Mouse (Mus musculus) spleen, postnatal 36 days (tissue): ENCODE results near the gene Id4.

Experiments
- DNase-seq, 2 experiments: peaks; one replicate each; pipeline ENCODE4 v3.0.0; 2022; ENCODE audit warnings: low spot score in 2 of 2, mixed read lengths in 1 of 2

Id4 gene

DNA sequence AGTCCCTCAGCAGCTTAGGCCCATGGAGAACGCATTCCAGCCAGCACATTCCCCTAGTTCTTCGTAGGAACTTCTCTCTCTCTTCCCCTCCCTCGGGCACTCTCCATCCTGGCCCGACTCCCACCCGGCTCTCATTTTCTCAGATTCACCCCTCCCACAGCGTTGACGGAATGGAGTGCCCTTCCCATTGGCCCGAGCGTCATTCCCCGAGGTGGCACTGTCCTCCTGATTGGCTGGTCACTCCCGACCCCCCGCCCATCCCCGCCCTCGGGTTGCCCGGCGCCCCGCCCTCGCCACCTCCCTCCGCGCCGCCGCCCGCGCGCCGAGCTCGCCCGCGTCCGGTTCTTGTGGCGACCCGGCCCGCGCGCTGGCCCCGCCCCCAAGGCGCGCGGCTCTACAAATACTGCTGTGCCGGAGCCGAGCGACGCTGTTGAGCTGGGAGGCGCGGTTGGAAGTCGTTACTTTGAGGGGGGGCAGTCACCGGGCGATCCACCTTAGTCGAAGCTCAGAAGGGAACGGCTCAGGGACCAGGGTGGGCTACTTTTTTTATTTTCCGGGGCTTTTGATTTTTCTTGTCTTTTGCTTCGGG, at the start of gene Id4:
TSS of gene Id4 (plus strand) at position 539 of the 589 bp plus-strand sequence.
- DNase-seq, result peak; percentile 32 to 35

DNA sequence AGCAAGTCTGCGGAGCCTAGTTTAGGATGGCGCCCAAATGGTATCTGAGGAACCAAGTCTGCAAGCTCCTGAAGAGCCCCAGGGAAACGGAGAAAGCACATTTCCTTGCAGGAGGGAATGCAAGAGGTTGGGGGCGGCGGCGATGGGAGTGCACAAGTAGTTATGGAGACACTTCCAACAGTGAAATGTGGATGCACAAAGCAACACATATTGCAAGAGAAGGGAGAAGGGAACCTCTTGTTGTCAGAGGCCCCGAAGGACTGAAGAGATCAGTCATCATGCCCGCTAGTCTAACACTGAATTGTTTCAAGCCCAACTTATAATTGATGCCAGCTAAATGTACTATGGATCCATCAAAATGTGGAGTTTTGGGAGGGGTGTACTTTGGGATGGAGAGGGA, 33.9 kb upstream of the Id4 start:
- DNase-seq, result no peak

DNA sequence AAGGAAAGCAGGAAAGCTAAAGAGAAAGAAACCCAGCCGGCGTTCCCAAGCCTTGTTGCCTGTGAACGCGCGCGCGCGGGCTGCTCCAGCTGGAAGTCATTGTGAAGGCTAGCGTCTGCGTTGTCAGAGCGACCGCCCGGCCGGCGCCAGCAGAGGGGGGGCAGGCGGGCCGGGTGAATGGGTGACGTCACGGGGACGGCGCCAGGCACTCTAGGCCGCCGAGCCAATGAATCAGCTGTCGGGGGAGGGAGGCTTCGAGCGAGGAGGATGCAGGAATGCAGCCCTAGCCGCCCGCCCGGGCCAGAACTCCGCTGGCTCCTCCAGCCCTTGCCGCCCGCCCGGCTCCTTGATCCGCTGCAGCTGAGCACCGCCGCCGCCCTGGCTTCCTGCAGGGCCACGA, 33.3 kb upstream of the Id4 start:
- peak; percentile 38 to 50 for DNase-seq

DNA sequence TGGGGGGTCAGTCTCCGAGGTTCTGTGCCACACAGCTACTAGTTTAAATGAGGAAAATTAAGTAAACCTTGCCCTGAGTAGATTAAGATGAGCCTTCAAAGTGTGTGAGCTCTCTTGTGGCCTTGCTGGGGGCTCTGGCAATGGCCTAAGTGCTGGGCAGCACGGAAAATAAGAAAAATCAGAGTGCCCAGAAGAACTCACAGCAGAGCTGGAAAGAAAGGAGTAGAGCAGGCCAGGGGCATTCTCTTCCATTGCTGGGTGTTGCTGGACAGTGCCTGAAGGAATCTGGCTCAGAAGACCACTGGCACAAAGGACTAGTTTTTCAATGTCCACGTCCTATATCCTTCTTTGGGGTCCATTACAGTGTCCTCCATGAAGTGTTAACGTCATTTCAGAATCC, 32.9 kb upstream of the Id4 start:
- no peak for DNase-seq

DNA sequence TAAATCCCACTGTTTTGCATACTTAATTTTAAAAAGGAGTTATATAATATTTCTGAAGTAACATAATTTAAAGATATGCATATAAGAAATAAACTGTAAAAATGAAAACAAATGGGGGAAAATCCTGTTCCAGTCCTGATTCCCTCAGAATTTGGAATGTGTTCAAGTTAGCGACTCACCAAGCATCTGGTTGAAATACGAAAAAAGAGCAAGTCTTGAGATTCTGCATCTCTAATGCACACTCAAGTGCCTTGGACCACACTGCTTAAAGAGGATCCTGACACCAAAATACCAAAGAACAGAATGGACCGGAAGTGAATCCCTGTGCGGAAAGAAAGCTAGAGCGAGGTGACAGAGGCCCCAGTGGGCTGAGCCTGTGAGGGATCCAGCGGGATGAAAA, 30.0 kb upstream of the Id4 start:
- no peak for DNase-seq

DNA sequence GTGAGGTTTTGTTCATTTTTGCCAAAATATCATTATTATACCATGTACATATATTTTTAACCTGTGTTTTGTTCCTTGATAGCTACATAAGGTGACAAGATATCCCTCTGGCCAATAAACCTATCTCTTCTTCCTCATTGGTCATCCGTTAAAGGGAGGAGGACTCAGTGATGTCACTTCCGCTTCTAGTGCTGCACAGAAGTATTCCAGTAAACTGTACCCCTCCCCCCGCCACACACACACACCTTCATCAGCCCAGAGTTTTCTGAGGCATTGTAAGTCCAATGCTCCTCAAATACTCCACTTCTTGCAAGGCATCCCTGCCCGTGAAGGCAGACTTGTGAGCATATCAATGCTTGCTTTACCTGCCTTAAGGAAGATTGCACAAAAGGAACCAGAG, 24.6 kb upstream of the Id4 start:
- DNase-seq, result no peak

DNA sequence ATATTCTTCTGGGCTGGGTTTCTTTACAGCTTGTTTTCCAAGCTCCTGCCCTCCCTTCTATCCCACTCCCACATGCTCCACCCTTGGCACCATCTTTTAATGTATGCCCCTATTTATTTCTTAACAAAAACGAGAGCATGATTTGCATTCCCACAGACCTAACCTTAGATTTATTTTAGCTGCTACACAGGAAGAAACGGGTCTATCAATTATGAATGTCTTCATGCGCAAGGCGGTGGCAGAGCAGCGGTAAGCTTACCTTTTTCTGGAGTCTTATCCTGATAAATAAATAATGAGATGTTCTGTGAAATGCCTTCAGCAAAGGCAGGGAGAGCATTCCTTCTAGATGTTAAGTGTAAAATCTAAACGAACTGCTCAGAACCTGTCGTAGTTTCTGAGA, 24.2 kb upstream of the Id4 start:
- DNase-seq, result no peak

DNA sequence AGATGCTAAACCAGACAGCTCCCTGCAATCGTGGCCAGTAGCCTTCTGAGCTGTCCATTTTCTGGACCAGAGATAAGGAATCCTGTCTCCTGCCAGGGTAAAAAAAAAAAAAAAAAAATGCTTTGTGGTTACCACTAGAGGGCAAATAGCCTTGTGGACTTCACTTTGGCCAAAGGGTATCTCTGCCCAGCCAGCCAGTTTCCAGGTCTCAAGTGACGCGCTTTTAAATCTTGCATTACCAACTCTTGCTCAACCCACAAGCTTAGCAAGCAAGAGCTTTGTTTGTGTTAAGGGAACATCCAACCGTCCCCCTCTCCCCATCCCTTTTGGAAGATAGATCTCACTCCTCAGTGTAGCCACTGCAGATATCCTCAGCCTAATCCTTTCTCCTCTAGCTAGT, 23.5 kb upstream of the Id4 start:
- DNase-seq, result no peak

DNA sequence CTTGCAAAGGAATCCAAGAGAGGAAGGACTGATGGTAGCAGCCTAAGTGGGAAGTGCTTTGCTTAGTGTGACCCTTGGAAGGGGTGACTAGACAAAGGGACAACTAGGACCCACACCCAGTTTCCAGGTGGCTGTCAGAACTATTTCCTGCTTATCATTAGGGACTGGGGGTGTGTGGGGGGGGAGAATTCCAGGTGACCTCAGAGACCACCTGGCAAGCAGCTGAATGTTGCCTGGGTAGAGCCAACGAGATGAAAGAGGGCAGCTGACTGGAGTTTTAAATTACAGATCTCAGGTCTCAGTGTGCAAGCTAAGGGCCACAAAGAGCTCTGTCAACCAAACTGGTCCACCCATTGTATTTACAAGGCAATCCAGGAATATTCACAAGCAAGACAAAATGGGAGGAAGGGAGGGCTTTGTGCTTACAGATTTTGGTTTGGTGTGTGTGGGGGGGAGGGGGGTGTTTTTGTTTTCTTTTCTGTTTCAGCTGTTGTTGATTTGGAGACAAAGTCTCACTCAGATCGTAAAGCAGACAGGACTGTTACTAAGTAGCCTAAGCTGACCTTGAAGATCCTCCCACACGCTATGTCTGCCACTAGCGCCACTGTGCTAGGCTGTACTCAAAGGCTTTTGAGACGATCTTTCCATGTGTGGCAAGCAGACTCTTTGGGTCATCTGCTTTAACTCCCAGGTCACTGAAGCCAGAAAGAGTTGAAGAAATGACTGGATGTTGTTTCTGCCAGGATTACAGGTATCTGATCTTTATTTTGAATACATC, 15.6 kb upstream of the Id4 start:
- no peak for DNase-seq

DNA sequence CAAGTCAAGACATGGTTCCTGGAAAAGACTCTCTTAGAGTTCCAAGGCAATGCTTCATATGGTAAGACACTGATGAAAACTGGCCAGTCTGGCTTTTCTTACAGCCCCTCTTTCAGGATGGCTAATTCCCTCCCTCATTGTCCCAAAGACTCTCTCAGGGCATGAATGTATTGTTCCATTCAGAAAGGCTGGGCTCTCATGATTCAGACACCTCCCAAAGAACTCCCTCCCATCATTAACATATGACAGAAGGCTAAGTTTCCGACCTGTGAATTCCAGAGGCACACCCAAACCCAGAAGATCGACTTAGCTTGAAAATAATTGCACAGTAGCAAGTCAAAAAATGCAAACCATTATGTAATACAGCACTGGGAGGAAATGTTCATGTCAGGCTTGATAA, 8.5 kb upstream of the Id4 start:
- no peak for DNase-seq

DNA sequence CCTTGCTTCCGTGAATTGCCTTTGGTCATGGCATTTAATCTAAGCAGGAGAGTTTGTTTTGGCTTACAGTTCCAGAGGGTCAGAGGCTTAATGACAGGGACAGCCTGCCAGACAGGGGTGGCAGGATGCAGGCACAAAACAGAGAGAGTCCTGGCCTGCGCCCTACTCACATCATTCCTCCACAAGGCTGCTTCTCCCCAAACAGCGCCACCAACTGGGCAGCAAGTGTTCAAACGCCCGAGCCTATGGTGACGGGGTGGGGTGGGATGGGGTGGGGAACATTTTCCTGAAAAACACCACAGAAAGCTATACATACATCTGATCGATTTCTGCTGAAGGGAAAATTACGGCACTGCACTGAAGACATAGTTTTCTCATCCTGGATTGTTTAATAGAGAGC, 6.0 kb upstream of the Id4 start:
- no peak for DNase-seq

DNA sequence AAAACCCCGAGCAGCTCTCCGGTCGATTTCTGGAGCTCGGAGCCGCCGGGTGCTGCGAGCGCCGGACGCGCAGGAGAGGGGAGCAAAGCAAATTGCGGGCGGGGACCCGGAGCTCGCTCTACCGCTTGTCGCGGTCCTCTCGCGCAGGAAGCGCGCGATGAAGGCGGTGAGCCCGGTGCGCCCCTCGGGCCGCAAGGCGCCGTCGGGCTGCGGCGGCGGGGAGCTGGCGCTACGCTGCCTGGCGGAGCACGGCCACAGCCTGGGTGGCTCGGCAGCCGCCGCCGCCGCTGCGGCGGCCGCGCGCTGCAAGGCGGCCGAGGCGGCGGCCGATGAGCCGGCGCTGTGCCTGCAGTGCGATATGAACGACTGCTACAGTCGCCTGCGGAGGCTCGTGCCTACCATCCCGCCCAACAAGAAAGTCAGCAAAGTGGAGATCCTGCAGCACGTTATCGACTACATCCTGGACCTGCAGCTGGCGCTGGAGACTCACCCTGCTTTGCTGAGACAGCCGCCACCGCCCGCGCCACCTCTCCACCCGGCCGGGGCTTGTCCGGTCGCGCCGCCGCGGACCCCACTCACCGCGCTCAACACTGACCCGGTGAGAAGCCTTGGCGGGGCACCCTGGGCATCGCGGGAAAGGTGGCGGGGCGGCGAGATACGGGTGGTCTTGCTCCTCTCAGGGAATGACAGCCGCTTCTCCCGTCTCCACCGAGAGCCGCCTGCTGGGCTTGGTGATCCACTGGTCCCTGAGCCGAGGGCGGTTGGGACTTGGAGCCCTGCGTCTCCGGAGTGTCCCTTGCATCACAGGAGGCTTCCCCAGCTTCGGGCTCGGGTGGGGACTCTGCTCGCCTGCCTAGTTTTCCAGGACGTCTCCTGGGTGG, 553 bp downstream of the Id4 start:
- DNase-seq, result no peak

DNA sequence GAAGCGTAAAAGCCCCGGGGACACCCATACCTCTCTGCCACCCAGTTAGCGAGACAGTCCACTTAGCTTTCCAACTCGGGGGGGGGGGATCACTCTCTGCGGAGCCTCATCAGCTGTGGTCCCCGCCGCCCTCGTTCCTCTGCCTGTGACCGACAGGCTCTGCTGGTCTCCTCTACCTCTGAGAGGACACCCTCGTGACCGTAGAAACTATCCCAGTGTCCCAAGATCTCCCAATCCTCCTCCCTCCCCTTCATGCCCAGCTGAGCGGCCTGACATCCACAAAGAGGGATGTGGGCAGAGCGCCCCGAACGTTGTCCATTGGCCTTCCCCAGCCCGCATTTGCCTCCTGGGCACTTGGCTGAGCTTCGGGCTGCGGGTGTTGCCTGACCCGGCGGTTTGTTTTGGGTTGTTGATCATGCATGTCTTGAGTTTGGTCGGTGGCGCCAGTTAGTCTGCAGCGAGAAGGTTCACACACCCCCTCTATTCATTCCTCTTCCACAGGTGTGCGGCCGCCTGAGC, 1.5 kb downstream of the Id4 start:
- DNase-seq, result no peak

DNA sequence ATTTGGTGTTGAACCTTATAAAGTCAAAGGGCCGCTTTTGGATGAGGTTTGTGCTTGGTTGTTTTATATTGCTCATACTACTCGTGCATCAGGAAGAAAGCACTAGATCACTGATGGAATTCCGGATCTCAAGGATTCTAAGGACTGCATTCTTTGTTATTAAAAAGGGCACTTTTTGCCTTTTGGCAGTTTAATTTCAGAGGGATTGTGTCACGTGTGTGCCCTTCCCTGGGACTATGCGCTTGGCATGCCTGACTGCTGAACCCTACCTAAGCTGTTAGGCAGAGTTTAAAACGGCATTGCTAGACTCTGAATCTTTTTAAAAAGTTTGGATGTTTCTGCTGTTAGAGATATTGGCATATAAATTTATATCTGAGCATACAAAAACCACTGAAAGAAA, 4.0 kb downstream of the Id4 start:
- DNase-seq, result no peak

DNA sequence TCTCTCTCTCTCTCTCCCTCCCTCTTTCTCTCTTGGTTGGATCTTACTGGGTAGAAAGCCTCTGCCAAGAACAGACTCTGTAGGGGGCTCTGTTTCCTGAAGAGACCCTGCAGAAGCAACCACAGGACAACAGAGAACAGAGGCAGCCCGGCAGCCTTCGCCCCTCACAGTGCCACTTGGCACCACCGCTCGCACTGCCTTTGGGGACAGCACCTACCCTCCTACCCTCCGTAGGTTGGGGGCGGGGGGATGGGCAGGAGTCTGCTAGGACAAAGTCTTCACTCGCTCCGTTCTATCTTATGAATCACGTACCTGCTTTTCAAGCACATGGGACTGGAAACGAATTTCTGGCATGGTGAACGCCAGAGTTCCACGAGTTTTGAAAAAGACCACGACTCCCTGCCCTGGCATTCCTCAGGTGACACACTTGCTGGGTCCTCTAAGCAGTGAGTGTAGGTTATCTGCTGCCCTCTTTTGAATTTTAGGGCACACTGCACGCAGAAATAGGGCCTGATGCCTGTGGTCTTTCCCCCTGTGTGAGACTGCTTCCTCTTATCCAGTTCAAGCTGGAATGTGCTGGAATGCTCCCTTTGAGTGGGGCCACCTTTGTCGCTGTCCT, 12.5 kb downstream of the Id4 start:
- no peak for DNase-seq

DNA sequence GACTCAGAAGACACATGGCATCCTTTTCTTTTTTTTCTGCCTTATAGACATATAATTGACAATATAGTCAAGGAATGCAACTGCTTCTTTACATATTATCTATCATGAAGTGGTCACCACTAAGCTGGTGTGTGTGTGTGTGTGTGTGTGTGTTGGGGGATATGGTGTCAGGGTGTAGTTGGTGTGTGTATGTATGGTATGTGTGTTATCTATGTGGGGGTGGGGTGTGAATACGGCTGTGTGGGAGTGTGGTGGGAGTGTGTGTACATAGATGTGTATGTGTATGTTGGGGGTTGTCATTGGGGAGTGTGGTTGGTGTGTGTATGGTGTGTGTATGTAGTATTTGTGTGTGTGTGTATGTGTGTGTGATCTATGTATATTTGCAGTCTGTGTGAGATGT, 13.1 kb downstream of the Id4 start:
- DNase-seq, result no peak

DNA sequence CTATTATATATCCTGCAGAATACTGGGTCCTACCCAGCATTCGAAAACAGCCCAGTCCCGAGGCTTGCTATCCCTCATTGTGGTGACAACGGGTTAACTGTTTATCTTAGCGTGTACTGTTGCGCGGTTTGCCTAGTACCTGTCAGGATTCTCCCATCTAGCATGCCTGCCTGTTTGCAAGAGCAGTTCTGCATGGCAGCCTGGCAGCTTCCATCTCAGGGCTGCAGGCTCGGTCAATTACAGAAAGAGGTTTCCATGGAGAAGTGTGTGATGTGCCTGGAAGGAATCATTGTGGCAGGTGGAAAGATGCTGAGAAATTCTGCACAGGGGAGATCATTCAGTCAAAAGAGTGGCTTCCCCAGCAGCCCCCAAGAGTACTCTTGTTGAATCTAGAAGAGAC, 16.0 kb downstream of the Id4 start:
- DNase-seq, result no peak

DNA sequence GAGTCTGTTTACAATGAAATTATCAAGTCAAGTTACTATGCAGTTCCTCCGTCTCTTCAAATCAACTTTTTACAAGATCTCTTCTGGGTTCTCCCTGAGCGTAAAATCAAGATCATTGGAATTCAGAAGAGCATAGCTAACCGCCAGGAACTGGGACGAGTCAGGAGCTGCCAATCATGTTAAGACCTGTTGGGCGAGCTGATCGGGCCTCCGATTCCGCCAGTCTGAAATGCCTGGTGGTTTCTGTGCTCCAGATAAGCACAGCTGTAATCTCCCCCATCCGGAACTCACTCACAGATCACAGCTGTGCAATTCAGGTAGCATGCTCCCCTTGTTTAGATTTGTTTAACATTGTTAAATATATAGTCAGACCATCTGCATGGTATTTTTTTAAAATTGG, 23.4 kb downstream of the Id4 start:
- DNase-seq, result no peak

DNA sequence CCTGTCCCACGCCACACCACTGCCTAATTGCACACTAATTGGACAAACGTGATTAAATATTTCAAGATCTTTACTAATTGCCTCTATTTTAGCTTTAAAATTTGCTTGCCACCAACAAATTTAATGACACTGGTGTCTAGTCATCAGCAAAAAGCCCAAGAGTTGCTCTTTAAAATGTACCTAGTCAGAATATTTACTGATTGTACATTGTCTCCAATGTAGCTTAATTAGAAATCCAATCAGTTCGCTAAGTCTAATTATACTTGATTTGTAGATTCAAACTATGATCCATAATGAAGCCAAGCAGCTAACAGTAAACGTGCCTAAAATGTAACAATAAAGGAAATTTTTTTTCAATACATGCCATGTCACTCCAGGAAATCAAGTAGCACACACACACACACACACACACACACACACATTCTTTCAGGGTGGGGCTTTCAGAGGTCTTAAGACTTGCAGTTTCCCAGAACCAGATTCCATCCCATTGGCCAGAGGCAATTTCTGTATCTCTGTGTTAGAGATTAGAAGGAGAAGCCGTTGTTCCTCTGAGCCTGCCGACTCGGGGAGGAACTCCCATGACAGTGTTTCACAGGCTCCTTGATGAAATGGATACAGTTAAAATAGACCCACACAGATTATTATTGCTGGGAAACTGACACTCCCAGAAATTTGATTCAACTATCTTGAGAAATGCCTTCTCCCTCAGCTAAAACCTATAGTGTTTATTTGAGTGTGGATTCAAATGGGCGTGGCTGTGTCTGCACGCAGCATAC, 24.1 kb downstream of the Id4 start:
- DNase-seq, result no peak

DNA sequence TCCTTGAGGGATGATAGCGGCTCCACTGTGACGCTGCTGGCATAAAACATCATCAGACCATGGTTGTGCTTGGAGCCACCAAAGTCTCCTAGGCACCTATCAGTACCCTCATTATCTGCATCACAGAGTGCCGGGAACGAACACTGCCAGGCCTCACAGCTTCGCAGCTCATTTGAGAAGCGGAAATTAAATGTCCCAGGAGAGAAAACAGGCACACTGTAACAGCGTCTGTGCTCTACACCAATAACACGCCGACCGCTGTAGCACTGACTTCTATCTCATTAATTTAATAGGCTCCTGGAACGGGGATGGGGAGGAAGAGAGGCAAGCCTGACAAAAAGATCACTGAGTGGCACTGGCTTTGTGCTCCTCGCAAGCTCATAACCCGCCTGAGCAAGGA, 29.4 kb downstream of the Id4 start:
- DNase-seq, result no peak

DNA sequence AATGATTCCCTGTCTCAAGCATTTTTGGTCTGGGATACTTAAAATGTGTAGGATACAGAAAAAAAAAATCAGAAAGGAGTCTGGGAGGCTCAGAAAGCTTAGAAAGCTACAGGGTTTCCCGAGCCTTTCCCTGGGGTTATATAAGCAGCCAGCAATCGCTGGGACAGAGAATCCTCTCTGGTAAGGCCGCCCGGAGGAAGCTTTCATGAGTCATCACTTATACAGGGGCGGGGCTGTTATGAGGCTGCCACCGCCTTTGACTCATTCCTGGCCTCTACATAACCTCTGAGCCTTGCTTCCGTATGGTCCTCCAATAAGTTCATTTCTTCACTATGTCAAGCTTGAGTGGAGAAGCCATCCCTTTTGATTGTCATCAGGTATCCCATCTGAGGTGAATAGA, 53.5 kb downstream of the Id4 start:
- DNase-seq, result no peak
